Mouse (Mus musculus): ENCODE measurements around the gene Anapc2.

DNA sequence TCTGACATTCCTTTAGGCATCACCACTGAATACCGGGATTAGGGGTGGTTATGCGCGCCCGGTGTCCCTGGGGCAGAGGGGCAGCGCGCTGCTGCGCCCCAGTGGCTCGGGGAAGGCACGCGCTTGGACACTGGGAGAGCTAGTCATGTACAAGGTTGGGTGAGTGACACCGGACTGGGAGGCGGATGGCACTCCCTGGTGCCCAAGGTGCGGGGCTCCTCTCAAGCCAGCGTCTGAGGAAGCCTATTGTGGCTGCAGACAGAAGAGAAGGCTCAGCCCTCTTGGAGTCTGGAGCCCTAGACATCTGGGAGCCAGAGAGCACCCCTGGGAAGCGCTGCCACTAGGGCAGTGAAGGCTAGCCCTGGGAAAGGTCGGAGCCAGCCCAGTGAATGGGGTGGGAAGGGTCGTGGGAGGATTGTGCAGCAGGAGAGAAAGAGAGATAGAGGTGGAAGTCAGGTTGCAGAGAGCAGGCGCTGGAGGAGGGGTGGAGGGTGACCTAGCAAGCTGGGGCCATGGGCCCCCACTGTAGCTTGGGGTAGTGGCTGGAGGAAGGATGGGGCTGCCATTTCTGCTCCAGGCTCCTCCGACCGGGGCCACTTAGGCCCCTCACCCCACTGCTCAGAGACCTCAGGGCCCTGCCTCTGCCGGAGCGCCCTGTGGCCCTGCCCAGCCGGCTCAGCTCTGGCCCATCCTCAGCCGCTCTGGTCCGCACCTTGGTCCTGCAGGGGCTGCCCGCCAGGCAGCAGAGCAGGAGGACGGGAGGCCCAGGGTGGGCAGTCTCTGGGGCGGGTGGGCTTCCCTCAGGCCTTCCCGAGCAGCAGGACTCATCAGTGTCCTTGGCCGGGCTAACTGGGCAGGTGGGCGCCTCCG, 19.1 kb downstream of the Anapc2 start:
- TF ChIP-seq CTCF (IDR thresholded peaks at IDR 0.05; ENCODE audit: low read depth, low read length), result no peak
- no peak for TF ChIP-seq POLR2A (IDR thresholded peaks at IDR 0.05; ENCODE audit: insufficient read depth, low read length)
